25 mouse cellular contexts compared by ENCODE assay signal in genomic region chr6:17488291-17488817, GRCm38 (mm10). TPM values are rescaled to one million over a fixed set of nuclear protein-coding genes. Genes with fewer than 3 reads are reported as not detected.
A peak's percentile ranks its signal among the peaks of the same experiment; 100 is the strongest.
DNase-seq lines count a peak whose midpoint lies in the region; ATAC-seq and TF ChIP-seq lines count a peak whose summit lies in the region.
"Had no signal": no experiment of that assay in that cellular context is flagged by ENCODE, and none has a peak within 500 bp of the region (broad histone marks: within the 10 kb centered on the region; RNA-seq: fewer than 3 reads in every experiment).

No protein-coding gene starts in this region.

- H3K4me2 ChIP-seq in liver, embryonic 16.5 days (ENCODE audit: low read depth, low read length) = no peak overlapping the region
- no peak overlapping the region for H3K4me2 ChIP-seq in liver, embryonic 11.5 days
- no peak overlapping the region for H3K4me2 ChIP-seq in intestine, postnatal 0 days (replicated peaks; ENCODE audit: low read depth)
- H3K4me2 ChIP-seq: forebrain, embryonic 13.5 days; heart, embryonic 13.5 days had no signal

- H3K9me3 ChIP-seq in liver, embryonic 16.5 days (replicated peaks; ENCODE audit: control insufficient read depth, low read length) = no peaks in the 10 kb centered on the region
- H3K9me3 ChIP-seq in liver, embryonic 11.5 days (ENCODE audit: control insufficient read depth, low read length) = no peaks in the 10 kb centered on the region
- no peaks in the 10 kb centered on the region for H3K9me3 ChIP-seq in intestine, postnatal 0 days (ENCODE audit: control insufficient read depth)
- H3K9me3 ChIP-seq: forebrain, embryonic 10.5 days; forebrain, embryonic 13.5 days; heart, embryonic 10.5 days; heart, embryonic 13.5 days had no signal

- 0 out of 2 replicates have a peak overlapping the region, but pooled peaks have one; percentile 32 for H3K27ac ChIP-seq in kidney, adult 2 months (ENCODE audit: insufficient read depth, low read depth, low read length)
- H3K27ac ChIP-seq in liver, embryonic 16.5 days (ENCODE audit: low read length) = no peak overlapping the region
- no peak overlapping the region for H3K27ac ChIP-seq in liver, embryonic 11.5 days (ENCODE audit: low read depth, low read length)
- H3K27ac ChIP-seq in intestine, postnatal 0 days (ENCODE audit: low read depth, low read length) = no peak overlapping the region
- H3K27ac ChIP-seq: forebrain, embryonic 10.5 days; forebrain, embryonic 13.5 days; heart, adult 2 months; heart, embryonic 10.5 days; heart, embryonic 13.5 days had no signal

- no peak for TF ChIP-seq POLR2A in kidney, adult 2 months (IDR thresholded peaks at IDR 0.05; ENCODE audit: low read depth, low read length)

- peaks cover 7% of the 10 kb centered on the region for H3K36me3 ChIP-seq in kidney, adult 2 months (ENCODE audit: control insufficient read depth, insufficient read depth, low read length)
- H3K36me3 ChIP-seq in liver, embryonic 16.5 days (ENCODE audit: control insufficient read depth, insufficient read depth) = no peaks in the 10 kb centered on the region
- H3K36me3 ChIP-seq in liver, embryonic 11.5 days (ENCODE audit: control insufficient read depth, insufficient read depth, low read length) = no peaks in the 10 kb centered on the region
- H3K36me3 ChIP-seq in intestine, postnatal 0 days (ENCODE audit: control insufficient read depth, insufficient read depth) = peaks cover 6% of the 10 kb centered on the region; the same call in 1 of the 2 replicates
- H3K36me3 ChIP-seq: forebrain, embryonic 10.5 days; heart, embryonic 10.5 days; heart, embryonic 13.5 days had no signal

- no peak overlapping the region for H3K4me3 ChIP-seq in kidney, adult 2 months (ENCODE audit: insufficient read depth, low read depth, low read length)
- no peak overlapping the region for H3K4me3 ChIP-seq in liver, embryonic 16.5 days (ENCODE audit: low read depth, low read length)
- H3K4me3 ChIP-seq in liver, embryonic 11.5 days (ENCODE audit: low read depth, low read length) = no peak overlapping the region
- no peak overlapping the region for H3K4me3 ChIP-seq in intestine, postnatal 0 days (ENCODE audit: low read depth, low read length)
- H3K4me3 ChIP-seq: forebrain, embryonic 10.5 days; forebrain, embryonic 13.5 days; heart, adult 2 months; heart, embryonic 10.5 days; heart, embryonic 13.5 days had no signal

- H3K9ac ChIP-seq in liver, embryonic 16.5 days (ENCODE audit: low read depth, low read length) = no peak overlapping the region
- H3K9ac ChIP-seq in liver, embryonic 11.5 days (ENCODE audit: low read depth, low read length) = no peak overlapping the region
- H3K9ac ChIP-seq in intestine, postnatal 0 days (ENCODE audit: low read depth, low read length) = no peak overlapping the region
- H3K9ac ChIP-seq: forebrain, embryonic 13.5 days; heart, embryonic 13.5 days had no signal

- H3K27me3 ChIP-seq in kidney, adult 2 months (replicated peaks; ENCODE audit: control insufficient read depth, insufficient read depth, low read length) = no peaks in the 10 kb centered on the region
- no peaks in the 10 kb centered on the region for H3K27me3 ChIP-seq in liver, embryonic 16.5 days (ENCODE audit: control insufficient read depth, insufficient read depth, low read depth, low read length)
- H3K27me3 ChIP-seq in liver, embryonic 11.5 days (replicated peaks; ENCODE audit: control insufficient read depth, insufficient read depth, low read length) = no peaks in the 10 kb centered on the region
- H3K27me3 ChIP-seq in intestine, postnatal 0 days (replicated peaks; ENCODE audit: control insufficient read depth, insufficient read depth, low read length) = no peaks in the 10 kb centered on the region
- H3K27me3 ChIP-seq: forebrain, embryonic 13.5 days; heart, embryonic 13.5 days had no signal

- peaks cover 22% of the 10 kb centered on the region for H3K4me1 ChIP-seq in kidney, adult 2 months (ENCODE audit: control insufficient read depth, insufficient read depth, low read length)
- no peaks in the 10 kb centered on the region; the same call in 1 of the 2 replicates for H3K4me1 ChIP-seq in liver, embryonic 16.5 days (ENCODE audit: control insufficient read depth, low read depth, low read length)
- H3K4me1 ChIP-seq in liver, embryonic 11.5 days (replicated peaks; ENCODE audit: control insufficient read depth, insufficient read depth, low read length) = no peaks in the 10 kb centered on the region
- H3K4me1 ChIP-seq in intestine, postnatal 0 days (replicated peaks; ENCODE audit: control insufficient read depth, insufficient read depth, low read length) = no peaks in the 10 kb centered on the region
- H3K4me1 ChIP-seq: forebrain, embryonic 13.5 days; heart, embryonic 10.5 days had no signal

- WGBS in kidney, adult 2 months = 42% methylated on average over 2 of the region's 2 CpGs
- WGBS in liver, embryonic 16.5 days (ENCODE audit: insufficient replicate concordance) = 28% methylated on average over 2 of the region's 2 CpGs
- 36% methylated on average over 2 of the region's 2 CpGs for WGBS in liver, embryonic 11.5 days
- 31% methylated on average over 2 of the region's 2 CpGs for whole genome bisulfite sequencing in intestine, postnatal 0 days

- ATAC-seq in liver, embryonic 16.5 days (ENCODE audit: low read depth) = peak; percentile 35
- no peak for ATAC-seq in liver, embryonic 11.5 days (replicated peaks; ENCODE audit: low FRiP score)
- peak; percentile 63 for ATAC-seq in intestine, postnatal 0 days
- ATAC-seq: activated CD4-positive, CD25-positive, alpha-beta regulatory T cell, adult 4 months; forebrain, embryonic 13.5 days; forebrain, embryonic 16.5 days had no signal

- no peak for TF ChIP-seq CTCF in kidney, adult 2 months (conservative IDR thresholded peaks at IDR 0.05; ENCODE audit: insufficient read depth, insufficient read length, low read depth, low read length)
- no peak for TF ChIP-seq CTCF in intestine, postnatal 0 days (IDR thresholded peaks at IDR 0.05; ENCODE audit: low read depth)

- peak; percentile 51 for DNase-seq in kidney, adult 2 months
- DNase-seq in kidney, postnatal 4 days = no peak
- DNase-seq in liver, embryonic 11.5 days (ENCODE audit: low spot score) = no peak
- DNase-seq in lung, postnatal 25 days (ENCODE audit: low spot score) = peak; percentile 49
- DNase-seq in lung, postnatal 4 days = no peak
- no peak for DNase-seq in embryo, embryonic 10 days (ENCODE audit: low spot score)
- DNase-seq: adrenal gland, adult 8-10 months; adrenal gland, postnatal 25 days; cerebellum, adult 11-12 months; cerebellum, adult 8-10 months; cerebellum, postnatal 10 days; cerebellum, postnatal 36 days; gastrocnemius, postnatal 10 days; gastrocnemius, postnatal 36 days; heart, adult 2 months; heart, postnatal 14 days; heart, postnatal 4 days had no signal

RNA-seq across cellular contexts. Expression of gene Met, which starts 24.8 kb away (rescaled TPM):
- polyA plus RNA-seq in kidney, adult 2 months (2012; rRNA removed) = 31.1 and 36.6 TPM in 2 replicates
- polyA plus RNA-seq in liver, embryonic 16.5 days (2015; fragmentation: Nextera tagmentation; extraction: Ambion mirVana) = 6.1 and 6.9 TPM in 2 replicates
- 7.8 and 8.2 TPM in 2 replicates for polyA plus RNA-seq in liver, embryonic 11.5 days (2014; fragmentation: Nextera tagmentation; extraction: Ambion mirVana)
- polyA plus RNA-seq in intestine, postnatal 0 days (2015; fragmentation: Nextera tagmentation; extraction: Ambion mirVana) = 6.7 and 7.7 TPM in 2 replicates
- polyA plus RNA-seq: activated CD4-positive, CD25-positive, alpha-beta regulatory T cell, adult 4 months had no signal

Comparison
In these comparisons a context has a peak if more than half of its experiments do, and no peak if none do; other contexts are left out.
1. DNase-seq: peak in kidney, adult 2 months (single experiment) and lung, postnatal 25 days (single experiment); none in kidney, postnatal 4 days (0 of 2), liver, embryonic 11.5 days (single experiment), lung, postnatal 4 days (0 of 2) and embryo, embryonic 10 days (single experiment).